Comparison of ENCODE assay signal across 28 mouse cellular contexts in the genomic region with DNA sequence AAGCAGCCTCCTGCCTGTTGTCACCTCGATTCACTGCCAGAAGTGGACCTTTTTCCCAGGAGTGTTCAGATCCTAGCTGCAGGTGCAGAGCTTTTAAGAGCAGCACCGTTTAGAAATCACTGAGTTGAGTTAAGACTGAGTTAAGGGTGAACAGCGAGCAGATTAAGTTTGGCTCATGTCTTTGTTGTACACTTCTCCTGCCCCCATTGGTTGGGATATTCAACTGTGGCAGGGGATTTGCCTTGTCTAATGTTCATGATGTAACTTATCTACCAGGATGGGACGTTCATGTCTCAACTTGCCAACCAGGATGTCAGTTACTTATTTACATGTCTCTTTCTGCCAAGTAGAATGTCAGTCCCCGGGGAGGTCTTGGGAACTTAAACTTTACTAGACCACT. TPM values are rescaled to one million over a fixed set of nuclear protein-coding genes. Genes with fewer than 3 reads are reported as not detected.
"Had no signal": no experiment of that assay in that cellular context is flagged by ENCODE, and none has a peak within 500 bp of the region (broad histone marks: within the 10 kb centered on the region; RNA-seq: fewer than 3 reads in every experiment).

No protein-coding gene starts in this region.

- H3K36me3 ChIP-seq: limb, embryonic 12.5 days; limb, embryonic 15.5 days; liver, embryonic 13.5 days had no signal

- ATAC-seq: inflammation-experienced regulatory T-cells, adult 6 months; intestine, embryonic 16.5 days had no signal

- H3K27me3 ChIP-seq: limb, embryonic 12.5 days; limb, embryonic 15.5 days; liver, embryonic 13.5 days had no signal

- DNase-seq: left cerebral cortex, postnatal 4 days; liver, embryonic 13.5 days; lung, adult 2 months; lung, postnatal 14 days; lung, postnatal 4 days; midbrain, embryonic 14.5 days; thymus, adult 18-20 months; thymus, postnatal 4 days had no signal

- H3K27ac ChIP-seq: limb, embryonic 12.5 days; limb, embryonic 15.5 days; liver, embryonic 13.5 days had no signal

- H3K9ac ChIP-seq: limb, embryonic 12.5 days; limb, embryonic 15.5 days; liver, embryonic 13.5 days had no signal

- H3K4me3 ChIP-seq: limb, embryonic 12.5 days; limb, embryonic 15.5 days; liver, embryonic 13.5 days had no signal

- H3K9me3 ChIP-seq: limb, embryonic 12.5 days; limb, embryonic 15.5 days; liver, embryonic 13.5 days had no signal

- H3K4me2 ChIP-seq: limb, embryonic 12.5 days; limb, embryonic 15.5 days; liver, embryonic 13.5 days; midbrain, embryonic 11.5 days had no signal

- H3K4me1 ChIP-seq: limb, embryonic 12.5 days; limb, embryonic 15.5 days; liver, embryonic 13.5 days had no signal

RNA-seq across cellular contexts. Expression of gene Acsm1, which starts 35.5 kb away (rescaled TPM):
- total RNA-seq: layer of hippocampus, adult 18-20 months; layer of hippocampus, postnatal 14 days; left cerebral cortex, adult 8-10 months; left cerebral cortex, postnatal 14 days; left cerebral cortex, postnatal 4 days; megakaryocyte progenitor cell, adult 5-6 weeks; megakaryocyte-erythroid progenitor cell, adult 5-6 weeks; midbrain, postnatal 0 days had no signal
- polyA plus RNA-seq: inflammation-experienced regulatory T-cells, adult 6 months; limb, embryonic 12.5 days; limb, embryonic 15.5 days; midbrain, embryonic 11.5 days; midbrain, embryonic 14.5 days; midbrain, postnatal 0 days; neural tube, embryonic 11.5 days; neural tube, embryonic 14.5 days; small intestine, adult 2 months; spleen, adult 2 months; testis, adult 2 months had no signal

RNA-seq across cellular contexts. Expression of gene Acsm4, which starts 47.5 kb away (rescaled TPM):
- total RNA-seq: layer of hippocampus, adult 18-20 months; layer of hippocampus, postnatal 14 days; left cerebral cortex, postnatal 14 days; left cerebral cortex, postnatal 4 days; megakaryocyte progenitor cell, adult 5-6 weeks; megakaryocyte-erythroid progenitor cell, adult 5-6 weeks; midbrain, postnatal 0 days had no signal
- polyA plus RNA-seq: inflammation-experienced regulatory T-cells, adult 6 months; intestine, embryonic 16.5 days; limb, embryonic 12.5 days; limb, embryonic 15.5 days; liver, embryonic 13.5 days; liver, embryonic 16.5 days; lung, adult 2 months; lung, embryonic 16.5 days; midbrain, embryonic 11.5 days; midbrain, embryonic 14.5 days; neural tube, embryonic 11.5 days; neural tube, embryonic 14.5 days; small intestine, adult 2 months; spleen, adult 2 months; stomach, embryonic 16.5 days; testis, adult 2 months had no signal
